Mouse (Mus musculus) left cerebral cortex, postnatal 14 days (tissue): ENCODE measurements around the gene Itih5. TPM values are rescaled to one million over a fixed set of nuclear protein-coding genes. Genes with fewer than 3 reads are reported as not detected.
A peak's percentile ranks its signal among the peaks of the same experiment; 100 is the strongest.

ENCODE experiments used
- DNase-seq, 2 experiments: peaks; one replicate each; pipeline ENCODE4 v3.0.0; 2021 to 2022; ENCODE audit warnings: low spot score in 2 of 2, mixed read lengths in 1 of 2
- intact Hi-C: fragments of 180-260 bp; cut with DNase I; formaldehyde crosslinking; loops from one replicate; pipeline ENCODE4 v1.15.1; 2025
- long read RNA-seq, 2 experiments: library from polyadenylated mRNA; stranded (forward); transcript quantifications; one replicate each; pipeline ENCODE4 v2.0.0; 2021
- total RNA-seq, 2 experiments: library from RNA; stranded (reverse); gene quantifications; 2 replicates each; pipeline ENCODE4 v1.2.3; 2021

Itih5 gene
- total RNA-seq = 10 to 100 TPM; 13.8 to 16.3 TPM
- long read RNA-seq, experiment 1, full-length matches to known transcripts = 5 of 7 reads
- long read RNA-seq, experiment 1, partial matches to known transcripts = 0 of 7 reads
- long read RNA-seq, experiment 1, other reads (novel, unspliced or antisense) = 2 of 7 reads
- long read RNA-seq, experiment 2, full-length matches to known transcripts = 13 of 22 reads
- long read RNA-seq, experiment 2, partial matches to known transcripts = 2 of 22 reads
- long read RNA-seq, experiment 2, other reads (novel, unspliced or antisense) = 7 of 22 reads

GRCm38 (mm10) chr2:10153201-10154075 lies at the start of gene Itih5:
Gene Itih5 (plus strand): TSS chr2:10153571.
- DNase-seq = no peak
- intact Hi-C loops = no loop called here

- no peak for DNase-seq
- intact Hi-C loops = no loop called here
Observed at GRCm38 (mm10) chr2:10108535-10109189, 44.7 kb upstream of the Itih5 start.

- intact Hi-C loops = no loop called here
- DNase-seq = no peak
Observed at GRCm38 (mm10) chr2:10118751-10119150, 34.6 kb upstream of the Itih5 start.

GRCm38 (mm10) chr2:10119276-10119675 lies 34.1 kb upstream of the Itih5 start:
- intact Hi-C loops = no loop called here
- DNase-seq = no peak

- no peak for DNase-seq
- intact Hi-C loops = no loop called here
Observed at GRCm38 (mm10) chr2:10121826-10122225, 31.5 kb upstream of the Itih5 start.

GRCm38 (mm10) chr2:10126122-10126521 lies 27.2 kb upstream of the Itih5 start:
- DNase-seq = no peak
- intact Hi-C loops = no loop called here

- no peak for DNase-seq
- intact Hi-C loops = no loop called here
Observed at GRCm38 (mm10) chr2:10127471-10127870, 25.9 kb upstream of the Itih5 start.

- no peak for DNase-seq
- intact Hi-C loops = no loop called here
Observed at GRCm38 (mm10) chr2:10128571-10128970, 24.8 kb upstream of the Itih5 start.

- intact Hi-C loops = no loop called here
- peak in 1 of 2 experiments; percentile 12 for DNase-seq
Observed at GRCm38 (mm10) chr2:10130341-10130990, 22.9 kb upstream of the Itih5 start.

GRCm38 (mm10) chr2:10131296-10131695 lies 22.1 kb upstream of the Itih5 start, which contains the start of gene Itih2:
Gene Itih2 (minus strand): TSS chr2:10131396.
- intact Hi-C loops = no loop called here
- DNase-seq = no peak

GRCm38 (mm10) chr2:10132128-10132527 lies 21.2 kb upstream of the Itih5 start:
- intact Hi-C loops = no loop called here
- DNase-seq = no peak

- intact Hi-C loops = no loop called here
- no peak for DNase-seq
Observed at GRCm38 (mm10) chr2:10133941-10134340, 19.4 kb upstream of the Itih5 start.

- DNase-seq = no peak
- intact Hi-C loops = no loop called here
Observed at GRCm38 (mm10) chr2:10137320-10137719, 16.1 kb upstream of the Itih5 start.

- intact Hi-C loops = loop anchor here (5.0 kb wide), 1 partner anchor 38 kb away; no protein-coding TSS in a partner anchor
- peak; percentile 13 to 28 for DNase-seq
Observed at GRCm38 (mm10) chr2:10140456-10140855, 12.9 kb upstream of the Itih5 start.

GRCm38 (mm10) chr2:10142472-10143454 lies 10.6 kb upstream of the Itih5 start:
- intact Hi-C loops = loop anchor here (2.0 to 5.0 kb wide), 2 partner anchors 40 to 146 kb away; no protein-coding TSS in a partner anchor
- DNase-seq = peak; percentile 68 to 83

- DNase-seq = no peak
- intact Hi-C loops = no loop called here
Observed at GRCm38 (mm10) chr2:10145514-10145913, 7.9 kb upstream of the Itih5 start.

GRCm38 (mm10) chr2:10147176-10147575 lies 6.2 kb upstream of the Itih5 start:
- DNase-seq = peak; percentile 34 to 57
- intact Hi-C loops = no loop called here

- no peak for DNase-seq
- intact Hi-C loops = no loop called here
Observed at GRCm38 (mm10) chr2:10152590-10152989, 781 bp upstream of the Itih5 start.
